Mouse (Mus musculus): ENCODE results near the gene Olfr330. TPM values are rescaled to one million over a fixed set of nuclear protein-coding genes. Genes with fewer than 3 reads are reported as not detected.
"Not testable (repeated sequence)": the region's sequence is repeated elsewhere in the genome, so short reads cannot be mapped to it uniquely, and the experiment has no call there.

The Olfr330 gene
- total RNA-seq (2015) (not detected in 2 replicates), total RNA-seq (2017) (not detected in 2 replicates)

DNA sequence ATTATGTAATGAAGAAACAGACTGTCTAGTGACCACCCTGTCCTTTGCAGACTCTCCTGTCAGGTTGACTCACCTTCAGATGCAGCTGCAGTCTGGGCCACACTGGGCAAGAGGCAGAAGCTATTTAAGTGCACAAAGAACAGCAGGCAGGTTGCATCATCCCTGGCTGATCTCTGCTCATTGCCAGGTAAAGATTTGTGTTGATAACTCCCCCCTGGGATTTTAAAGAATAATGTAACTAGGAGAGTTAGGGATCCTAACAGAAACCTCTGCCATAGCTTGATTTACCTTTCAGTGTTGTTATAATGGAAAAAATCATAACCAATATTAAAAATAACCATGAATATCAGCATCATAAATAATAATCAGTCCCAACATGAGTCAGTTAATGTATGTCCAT lies at the start of gene Olfr330:
Gene Olfr330 (minus strand): TSS at position 101 of the 400 bp plus-strand sequence.
- not testable (repeated sequence) for ATAC-seq (ENCODE audit: poor library complexity, severe bottlenecking)

DNA sequence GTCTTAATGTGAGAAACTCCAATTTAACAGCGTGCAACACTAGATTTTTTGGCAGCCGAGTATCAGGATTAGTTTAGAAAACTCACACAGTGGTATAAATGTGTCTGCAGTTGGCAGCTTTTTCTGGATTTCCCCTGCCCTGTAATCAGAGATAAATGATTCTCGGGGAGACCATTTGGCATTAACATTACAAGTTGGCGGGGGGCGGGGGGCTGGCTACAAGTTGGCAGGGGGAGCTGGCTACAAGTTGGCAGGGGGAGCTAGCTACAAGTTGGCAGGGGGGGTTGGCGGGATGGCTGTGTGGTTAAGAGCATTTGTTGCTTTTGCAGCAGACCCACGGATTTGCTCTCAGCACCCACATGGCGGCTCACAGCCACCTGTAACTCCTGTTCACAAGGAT lies 44.0 kb upstream of the Olfr330 start:
- ATAC-seq (ENCODE audit: poor library complexity, severe bottlenecking), result no peak

DNA sequence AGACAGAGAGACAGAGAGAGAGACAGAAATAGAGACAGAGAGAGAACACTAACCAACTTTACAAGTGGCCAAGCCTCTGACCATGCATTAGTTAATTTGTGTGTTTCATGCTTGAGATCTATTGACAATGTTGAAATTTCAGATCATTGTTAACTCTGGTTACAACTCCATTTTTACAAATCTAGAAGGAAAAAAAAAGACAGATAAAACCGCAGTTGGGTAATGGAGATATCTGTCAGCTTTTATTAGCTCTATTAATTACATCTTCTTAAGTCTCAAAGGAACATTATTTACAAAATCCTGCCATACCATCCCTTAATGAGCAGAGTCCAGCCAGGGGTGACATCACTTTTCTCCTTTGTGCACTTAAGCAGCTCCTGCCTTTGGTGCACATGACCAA lies 42.8 kb upstream of the Olfr330 start, which contains the start of gene Olfr325:
Gene Olfr325 (plus strand): TSS at position 301 of the 400 bp plus-strand sequence.
- ATAC-seq (ENCODE audit: poor library complexity, severe bottlenecking), result no peak

- no peak for ATAC-seq (ENCODE audit: poor library complexity, severe bottlenecking)
Observed at GRCm38 (mm10) chr11:58570405-58570804, 35.8 kb upstream of the Olfr330 start, which contains the start of gene Olfr224. Olfr224 (minus strand) TSS chr11:58570553.

DNA sequence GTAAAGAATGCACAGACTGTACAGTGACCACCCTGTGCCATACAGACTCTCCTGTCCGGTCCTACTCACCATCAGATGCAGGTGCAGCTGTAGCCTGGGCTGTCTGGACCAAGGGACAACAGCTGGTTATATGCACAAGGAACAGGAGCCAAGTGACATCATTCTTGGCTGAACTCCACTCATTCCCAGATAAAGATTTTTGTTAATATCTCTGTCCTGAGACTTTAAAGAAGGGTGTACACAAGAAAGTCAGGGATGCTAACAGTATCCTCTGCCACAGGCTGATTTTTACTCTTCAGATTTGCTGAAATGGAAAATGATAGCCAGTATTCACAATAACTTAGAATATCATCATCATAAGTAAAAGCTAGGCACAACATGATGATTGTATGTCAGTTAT lies 20.9 kb upstream of the Olfr330 start, which contains the start of gene Olfr328:
Gene Olfr328 (minus strand): TSS at position 101 of the 400 bp plus-strand sequence.
- no peak for ATAC-seq (ENCODE audit: poor library complexity, severe bottlenecking)

DNA sequence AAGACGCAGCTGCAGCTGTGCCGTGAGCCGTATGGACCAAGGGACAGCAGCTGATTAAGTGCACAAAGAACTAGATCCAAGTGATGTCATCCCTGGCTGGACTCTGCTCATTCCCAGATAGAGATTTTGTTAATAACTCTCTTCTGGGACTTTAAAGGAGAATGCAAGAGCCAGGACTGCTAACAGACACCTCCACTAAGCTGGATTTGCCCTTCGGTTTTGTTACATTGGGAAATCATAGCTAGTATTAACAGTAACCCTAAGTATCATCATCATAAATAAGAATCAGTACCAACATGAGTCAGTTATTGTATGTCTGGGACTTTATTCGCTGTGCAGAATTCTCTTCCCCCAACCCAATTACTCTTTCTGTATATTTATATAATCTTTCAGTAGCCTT lies 11.7 kb upstream of the Olfr330 start, which contains the start of gene Olfr329-ps:
Gene Olfr329-ps (minus strand): TSS at position 101 of the 400 bp plus-strand sequence.
- no peak for ATAC-seq (ENCODE audit: poor library complexity, severe bottlenecking)

DNA sequence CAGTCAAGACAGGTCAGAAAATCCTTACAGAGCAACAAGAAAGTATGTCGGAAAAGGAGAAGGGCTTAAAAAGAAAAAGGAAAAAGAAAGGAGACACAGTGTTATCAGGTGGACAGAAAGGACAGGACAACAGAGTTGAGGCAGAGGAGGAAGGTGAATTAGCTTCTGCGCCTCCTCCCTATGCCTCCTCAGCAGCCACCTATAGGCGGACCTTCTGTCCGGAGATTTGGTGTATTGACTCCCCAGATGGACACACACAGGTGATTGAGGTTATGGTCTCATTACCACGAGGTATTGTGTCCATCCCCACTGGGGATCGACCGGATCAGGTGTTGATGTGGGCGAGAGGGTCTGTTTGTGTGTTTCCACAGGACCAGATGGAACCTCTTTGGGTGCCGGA lies 14.9 kb downstream of the Olfr330 start:
- ATAC-seq (ENCODE audit: poor library complexity, severe bottlenecking), result not testable (repeated sequence)

GRCm38 (mm10) chr11:58518916-58519315 lies 15.7 kb downstream of the Olfr330 start:
- not testable (repeated sequence) for ATAC-seq (ENCODE audit: poor library complexity, severe bottlenecking)

DNA sequence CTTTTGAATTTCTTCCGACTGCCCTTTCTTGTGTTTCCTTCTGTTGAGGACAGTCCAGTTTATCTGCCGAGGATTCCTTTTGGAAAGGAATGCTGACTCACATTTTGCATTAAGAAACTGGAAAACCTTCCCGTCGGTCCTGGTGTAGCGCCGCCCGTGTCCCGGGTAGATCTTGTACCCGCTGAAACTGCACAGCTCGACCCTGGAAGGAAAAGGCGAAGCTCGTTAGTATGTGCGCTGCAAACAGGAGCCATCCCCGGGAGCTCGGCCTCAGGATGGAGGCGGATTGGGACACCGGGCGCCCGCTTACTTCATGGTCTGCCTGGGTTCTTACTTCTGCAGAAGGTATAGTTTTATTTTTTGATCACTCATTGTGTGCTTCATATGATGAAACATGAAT lies 25.6 kb downstream of the Olfr330 start:
- ATAC-seq (ENCODE audit: poor library complexity, severe bottlenecking), result peak; percentile 45; the same call in 1 of the 2 replicates

DNA sequence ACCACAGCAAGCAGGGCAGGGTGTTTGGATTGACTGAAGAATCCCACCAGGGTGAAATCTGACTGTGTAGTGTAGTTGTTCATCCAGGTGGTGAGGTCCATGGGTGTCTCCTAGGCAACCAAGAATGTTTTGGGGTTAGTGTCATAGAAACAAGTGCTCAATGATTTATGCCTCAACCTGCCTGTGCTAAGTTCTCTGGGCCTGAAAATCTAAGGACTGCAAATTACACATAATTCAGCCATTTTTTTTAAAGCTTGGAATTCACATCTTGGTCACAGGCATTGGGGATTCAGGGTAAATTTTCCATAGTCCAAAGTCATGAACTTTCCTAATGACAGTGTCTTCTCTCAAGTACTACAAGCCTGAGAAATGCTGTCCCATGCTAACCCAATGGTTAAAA lies 32.2 kb downstream of the Olfr330 start, which contains the start of gene Olfr331:
Gene Olfr331 (minus strand): TSS at position 101 of the 400 bp plus-strand sequence.
- not testable (repeated sequence) for ATAC-seq (ENCODE audit: poor library complexity, severe bottlenecking)

GRCm38 (mm10) chr11:58499290-58499689 lies 35.3 kb downstream of the Olfr330 start:
- ATAC-seq (ENCODE audit: poor library complexity, severe bottlenecking), result no peak

DNA sequence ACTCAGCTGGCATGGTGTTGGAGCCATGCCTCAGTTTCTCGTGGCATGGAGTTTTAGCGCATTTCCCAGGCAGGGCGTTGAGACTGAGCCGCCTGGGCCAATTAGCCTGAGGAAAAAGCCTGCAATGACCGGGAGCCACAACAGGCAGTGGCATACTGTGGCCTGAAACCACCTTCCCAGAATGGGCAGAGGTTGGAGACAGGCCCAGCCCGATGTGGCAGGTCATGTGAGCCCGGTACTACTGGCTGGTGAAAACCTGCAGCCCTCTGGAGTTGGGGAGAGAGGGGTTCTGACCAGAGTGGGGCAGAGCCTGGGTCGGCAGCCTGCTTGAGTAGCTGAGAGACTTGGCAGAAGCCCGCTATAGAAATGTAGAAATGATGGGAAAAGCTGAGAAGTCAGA lies 35.9 kb downstream of the Olfr330 start:
- no peak for ATAC-seq (ENCODE audit: poor library complexity, severe bottlenecking)

GRCm38 (mm10) chr11:58492455-58492854 lies 42.2 kb downstream of the Olfr330 start, which contains the start of gene Olfr332:
Olfr332 (minus strand) TSS chr11:58492555.
- no peak for ATAC-seq (ENCODE audit: poor library complexity, severe bottlenecking)

Other genes with a start within 250 kb of the Olfr330 start
- gene Zfp692, start 227.8 kb downstream of the Olfr330 start, total RNA-seq (2015), result 5.6 and 9.7 TPM in 2 replicates
- gene Zfp692, start 227.8 kb downstream of the Olfr330 start, total RNA-seq (2017), result 8.6 and 9.2 TPM in 2 replicates
- gene Zfp672, start 204.5 kb downstream of the Olfr330 start, total RNA-seq (2015), result 26.9 and 28.8 TPM in 2 replicates
- gene Zfp672, start 204.5 kb downstream of the Olfr330 start, total RNA-seq (2017), result 14.7 and 19.2 TPM in 2 replicates
- gene Sh3bp5l, start 204.1 kb downstream of the Olfr330 start, total RNA-seq (2015), result 3.8 and 4.1 TPM in 2 replicates
- 13.6 and 20.5 TPM in 2 replicates for gene Sh3bp5l, start 204.1 kb downstream of the Olfr330 start, total RNA-seq (2017)
- not detected in 2 replicates for gene Lypd8, start 155.8 kb downstream of the Olfr330 start, total RNA-seq (2015)
- not detected in 2 replicates for gene Lypd8, start 155.8 kb downstream of the Olfr330 start, total RNA-seq (2017)
- not detected in 2 replicates for gene 1810065E05Rik, start 113.7 kb downstream of the Olfr330 start, total RNA-seq (2015)
- not detected in 2 replicates for gene 1810065E05Rik, start 113.7 kb downstream of the Olfr330 start, total RNA-seq (2017)
- gene Gm12253, start 102.3 kb downstream of the Olfr330 start, total RNA-seq (2015), result not detected in 2 replicates
- not detected in 2 replicates for gene Gm12253, start 102.3 kb downstream of the Olfr330 start, total RNA-seq (2017)
- not detected in 2 replicates for gene Lypd9, start 81.9 kb downstream of the Olfr330 start, total RNA-seq (2015)
- gene Lypd9, start 81.9 kb downstream of the Olfr330 start, total RNA-seq (2017), result not detected in 2 replicates
- not detected in 2 replicates for gene Olfr30, start 72.6 kb downstream of the Olfr330 start, total RNA-seq (2015)
- gene Olfr30, start 72.6 kb downstream of the Olfr330 start, total RNA-seq (2017), result not detected in 2 replicates
- gene Olfr332, start 42.3 kb downstream of the Olfr330 start, total RNA-seq (2015), result not detected in 2 replicates
- not detected in 2 replicates for gene Olfr332, start 42.3 kb downstream of the Olfr330 start, total RNA-seq (2017)
- not detected in 2 replicates for gene Olfr331, start 32.3 kb downstream of the Olfr330 start, total RNA-seq (2015)
- not detected in 2 replicates for gene Olfr331, start 32.3 kb downstream of the Olfr330 start, total RNA-seq (2017)
- not detected in 2 replicates for gene Olfr329-ps, start 11.6 kb upstream of the Olfr330 start, total RNA-seq (2015)
- not detected in 2 replicates for gene Olfr329-ps, start 11.6 kb upstream of the Olfr330 start, total RNA-seq (2017)
- gene Olfr328, start 20.8 kb upstream of the Olfr330 start, total RNA-seq (2015), result not detected in 2 replicates
- gene Olfr328, start 20.8 kb upstream of the Olfr330 start, total RNA-seq (2017), result 0.07 TPM in 1 of 2 replicates, not detected in the other
- gene Olfr224, start 35.7 kb upstream of the Olfr330 start, total RNA-seq (2015), result not detected in 2 replicates
- gene Olfr224, start 35.7 kb upstream of the Olfr330 start, total RNA-seq (2017), result not detected in 2 replicates
- gene Olfr325, start 42.9 kb upstream of the Olfr330 start, total RNA-seq (2015), result not detected in 2 replicates
- not detected in 2 replicates for gene Olfr325, start 42.9 kb upstream of the Olfr330 start, total RNA-seq (2017)
- not detected in 2 replicates for gene Olfr324, start 60.3 kb upstream of the Olfr330 start, total RNA-seq (2015)
- not detected in 2 replicates for gene Olfr324, start 60.3 kb upstream of the Olfr330 start, total RNA-seq (2017)
- gene 2210407C18Rik, start 81.2 kb upstream of the Olfr330 start, total RNA-seq (2015), result not detected in 2 replicates
- gene 2210407C18Rik, start 81.2 kb upstream of the Olfr330 start, total RNA-seq (2017), result not detected in 2 replicates
- gene Olfr323, start 95.7 kb upstream of the Olfr330 start, total RNA-seq (2015), result not detected in 2 replicates
- not detected in 2 replicates for gene Olfr323, start 95.7 kb upstream of the Olfr330 start, total RNA-seq (2017)
- 0.11 and 0.27 TPM in 2 replicates for gene Trim58, start 105.6 kb upstream of the Olfr330 start, total RNA-seq (2015)
- gene Trim58, start 105.6 kb upstream of the Olfr330 start, total RNA-seq (2017), result 0.04 TPM in 1 of 2 replicates, not detected in the other
- gene Olfr322, start 123.9 kb upstream of the Olfr330 start, total RNA-seq (2015), result not detected in 2 replicates
- not detected in 2 replicates for gene Olfr322, start 123.9 kb upstream of the Olfr330 start, total RNA-seq (2017)
- gene Olfr320, start 146.3 kb upstream of the Olfr330 start, total RNA-seq (2015), result not detected in 2 replicates
- not detected in 2 replicates for gene Olfr320, start 146.3 kb upstream of the Olfr330 start, total RNA-seq (2017)
- gene Olfr319, start 164.3 kb upstream of the Olfr330 start, total RNA-seq (2015), result not detected in 2 replicates
- not detected in 2 replicates for gene Olfr319, start 164.3 kb upstream of the Olfr330 start, total RNA-seq (2017)
- not detected in 2 replicates for gene Olfr318, start 189.2 kb upstream of the Olfr330 start, total RNA-seq (2015)
- gene Olfr318, start 189.2 kb upstream of the Olfr330 start, total RNA-seq (2017), result not detected in 2 replicates
- gene Olfr317, start 204.4 kb upstream of the Olfr330 start, total RNA-seq (2015), result not detected in 2 replicates
- gene Olfr317, start 204.4 kb upstream of the Olfr330 start, total RNA-seq (2017), result not detected in 2 replicates
- not detected in 2 replicates for gene Olfr316, start 217.9 kb upstream of the Olfr330 start, total RNA-seq (2015)
- not detected in 2 replicates for gene Olfr316, start 217.9 kb upstream of the Olfr330 start, total RNA-seq (2017)
- not detected in 2 replicates for gene Olfr315, start 238.4 kb upstream of the Olfr330 start, total RNA-seq (2015)
- not detected in 2 replicates for gene Olfr315, start 238.4 kb upstream of the Olfr330 start, total RNA-seq (2017)
- not detected in 2 replicates for gene Olfr314, start 248.1 kb upstream of the Olfr330 start, total RNA-seq (2015)
- gene Olfr314, start 248.1 kb upstream of the Olfr330 start, total RNA-seq (2017), result not detected in 2 replicates